Mouse (Mus musculus): ENCODE data around the gene Prkcd.
"Not testable (repeated sequence)": the region's sequence is repeated elsewhere in the genome, so short reads cannot be mapped to it uniquely, and the experiment has no call there.

Gene Prkcd

GRCm38 (mm10) chr14:30597142-30597541 is 28.9 kb downstream of the Prkcd start:
- no peak for DNase-seq

DNA sequence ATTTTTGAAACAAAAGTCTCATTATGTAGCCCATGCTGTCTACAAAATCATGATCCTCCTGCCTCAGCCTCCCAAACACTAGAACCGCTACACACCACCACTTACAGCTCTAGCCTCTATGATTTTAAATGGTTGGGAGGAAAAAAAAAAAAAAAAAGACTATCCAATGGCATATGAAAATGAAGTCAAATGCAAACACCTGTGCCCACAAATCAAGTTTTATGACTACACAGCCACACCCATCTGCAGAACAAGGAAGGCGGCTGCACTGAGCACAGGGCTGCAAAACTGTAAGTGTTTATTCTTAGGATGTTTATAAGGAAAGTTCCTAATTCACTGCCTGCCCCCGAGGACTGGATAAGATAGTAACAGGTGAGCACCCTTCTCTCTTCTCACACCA is 29.6 kb downstream of the Prkcd start:
- DNase-seq = no peak

DNA sequence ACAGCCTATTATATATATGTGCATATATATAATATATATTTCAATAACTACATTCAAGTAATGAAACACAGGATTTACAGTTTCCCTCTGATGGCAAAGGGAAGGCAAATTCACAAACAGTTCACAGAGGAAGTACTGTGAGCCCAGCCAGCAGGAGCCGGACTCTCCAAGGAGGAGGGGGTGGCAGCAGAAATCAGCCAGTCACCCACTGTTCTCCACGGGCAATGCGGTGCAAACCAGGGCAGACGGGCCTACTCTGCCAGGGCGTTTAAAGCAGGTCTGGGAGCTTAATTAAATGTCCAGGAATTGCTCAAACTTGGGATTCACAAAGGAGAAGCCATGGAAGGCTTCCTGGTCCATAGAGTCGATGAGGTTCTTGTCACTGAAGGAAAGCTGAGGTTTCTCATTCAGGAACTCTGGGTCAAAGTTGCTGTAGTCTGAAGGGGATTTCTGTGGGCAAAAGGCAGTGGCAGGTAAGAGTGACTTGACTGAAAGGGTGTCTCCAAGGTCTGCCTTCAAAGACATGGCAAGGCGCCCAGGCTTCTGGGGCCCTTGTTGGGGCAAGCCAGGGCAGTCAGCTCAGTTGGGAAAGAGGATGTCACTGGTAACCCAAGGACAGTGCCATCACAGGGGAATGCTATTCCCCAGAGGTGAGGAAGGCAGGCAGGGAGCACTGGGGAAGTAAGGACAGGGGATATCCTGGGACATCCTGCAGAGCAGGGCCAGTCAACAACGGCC is 30.3 kb downstream of the Prkcd start:
- no peak for DNase-seq

DNA sequence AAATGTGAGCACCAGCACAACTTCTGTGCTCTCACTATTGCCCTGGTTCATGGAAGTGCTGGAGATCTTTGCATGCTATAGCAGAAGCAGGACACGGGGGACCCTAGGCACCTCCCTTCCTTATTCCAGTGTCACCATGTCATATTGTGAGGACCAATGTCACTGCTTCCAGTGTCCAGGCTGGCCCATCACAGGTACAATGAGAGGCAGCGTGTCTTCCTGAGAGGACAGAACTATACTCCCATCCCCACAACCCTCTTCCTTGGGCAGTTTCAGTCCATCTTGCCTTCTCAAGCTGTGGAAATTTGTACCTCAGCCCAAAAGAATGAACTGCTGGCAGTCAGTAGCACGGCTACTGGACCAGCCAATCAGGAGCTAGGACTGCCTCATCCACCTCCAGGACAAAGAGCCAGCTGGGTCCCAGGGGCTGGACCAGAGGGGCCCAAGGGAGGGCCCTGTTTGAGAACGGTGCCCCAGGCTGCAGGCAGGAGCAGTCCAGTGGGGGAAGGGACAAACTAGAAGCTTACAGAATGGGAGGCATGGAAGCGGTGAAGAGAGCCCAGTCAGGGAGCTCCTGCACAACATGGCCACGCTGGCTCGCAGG is 31.8 kb downstream of the Prkcd start:
- DNase-seq = no peak

DNA sequence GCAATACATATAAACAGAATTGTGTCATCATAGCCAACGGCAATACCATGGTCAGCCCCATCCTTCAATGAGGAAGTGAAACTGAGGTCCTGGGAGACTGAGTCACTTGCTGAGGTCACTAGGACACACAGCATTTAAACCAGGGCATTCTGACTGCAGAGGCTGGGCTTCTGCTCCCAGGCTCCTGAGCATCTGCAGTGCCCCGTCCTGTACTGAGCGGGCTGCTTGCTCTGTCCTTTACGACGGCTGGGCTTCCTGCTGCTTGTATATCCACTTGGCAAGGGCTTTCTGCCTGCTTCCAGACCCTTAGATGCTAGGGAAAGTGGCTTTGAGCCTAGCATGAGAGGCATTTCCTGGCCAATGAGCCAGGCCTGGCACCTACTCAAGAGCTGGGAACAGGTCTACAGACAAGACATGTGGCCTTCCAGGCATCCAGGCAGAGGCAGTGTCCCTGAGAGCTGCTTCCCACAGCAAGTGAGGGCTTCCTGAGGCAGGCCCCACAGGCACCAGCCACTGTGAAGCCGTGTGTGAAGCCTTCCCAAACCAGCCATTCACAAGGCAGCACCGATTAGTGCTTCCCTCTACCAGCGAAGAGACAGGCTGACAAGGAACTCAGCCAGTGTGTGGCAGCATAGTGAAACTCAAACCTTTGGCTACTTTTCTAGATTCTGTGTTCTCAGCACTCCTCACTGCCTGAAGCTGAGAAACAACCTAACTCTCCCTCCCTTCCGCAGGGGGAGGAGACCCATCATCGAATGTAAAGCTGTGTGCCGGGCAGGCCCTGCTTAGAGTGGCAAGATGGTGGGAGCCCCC is 32.5 kb downstream of the Prkcd start:
- no peak for DNase-seq

GRCm38 (mm10) chr14:30591417-30591816 is 34.6 kb downstream of the Prkcd start:
- peak; percentile 30 to 32 for DNase-seq

GRCm38 (mm10) chr14:30590918-30591317 is 35.1 kb downstream of the Prkcd start:
- DNase-seq = no peak

GRCm38 (mm10) chr14:30590041-30590645 is 35.9 kb downstream of the Prkcd start:
- DNase-seq = no peak

DNA sequence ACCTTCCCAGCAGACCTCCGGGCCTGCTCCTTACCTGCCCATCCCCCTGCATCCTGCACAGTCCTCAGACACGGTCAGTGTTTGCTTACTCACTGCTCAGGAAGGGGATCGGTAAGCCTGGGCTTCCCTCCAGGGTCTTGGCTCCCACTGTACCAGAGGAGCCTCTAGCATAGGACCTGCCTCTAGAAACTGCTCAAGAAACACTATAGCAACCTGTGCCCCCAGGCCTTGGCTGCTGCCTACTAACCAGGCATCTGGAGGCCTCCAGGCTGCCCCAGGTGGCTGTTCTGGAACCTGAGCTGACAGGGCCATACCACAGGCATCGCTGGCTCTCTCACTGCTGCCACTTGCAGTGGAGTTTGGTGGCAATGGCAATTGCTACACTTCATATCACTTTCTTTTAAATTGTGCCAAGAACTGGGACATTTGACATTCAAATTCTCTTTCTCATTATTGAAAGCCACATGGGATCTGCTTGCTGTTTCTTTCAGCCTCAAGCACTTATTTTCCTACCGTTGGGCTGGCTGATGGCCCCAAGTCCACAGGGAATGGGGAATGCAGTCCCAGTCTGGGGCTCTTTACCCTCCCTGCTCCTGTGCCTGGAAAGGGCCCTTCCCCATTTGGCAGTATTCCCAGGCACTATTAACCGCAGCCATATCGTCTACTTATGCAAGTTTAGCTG is 39.1 kb downstream of the Prkcd start:
- no peak for DNase-seq

GRCm38 (mm10) chr14:30585323-30585722 is 40.7 kb downstream of the Prkcd start:
- DNase-seq = no peak

GRCm38 (mm10) chr14:30584497-30585251 is 41.3 kb downstream of the Prkcd start:
- no peak for DNase-seq

- no peak for DNase-seq
Measured at GRCm38 (mm10) chr14:30584077-30584476, 41.9 kb downstream of the Prkcd start.

DNA sequence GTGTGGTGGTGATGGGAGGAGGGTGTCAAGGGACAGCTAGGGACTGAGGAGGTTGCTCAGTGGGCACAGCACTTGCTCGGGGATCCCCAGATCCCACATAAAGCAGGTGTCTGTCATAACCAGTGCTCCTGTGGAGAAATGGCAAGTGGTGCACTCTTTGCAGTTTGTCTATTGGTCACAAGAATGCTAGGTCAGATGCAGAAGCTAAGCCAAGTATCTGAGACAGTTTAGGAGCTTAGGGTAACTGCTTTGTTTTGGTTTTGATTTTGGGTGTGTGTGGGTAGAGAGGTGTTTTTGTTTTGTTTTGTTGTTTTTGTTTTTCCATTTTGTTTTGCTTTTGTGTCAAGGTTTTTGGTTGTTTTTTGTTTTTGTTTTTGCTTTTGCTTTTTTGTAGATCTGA is 44.8 kb downstream of the Prkcd start:
- DNase-seq = no peak

- DNase-seq = no peak
Measured at GRCm38 (mm10) chr14:30579882-30580281, 46.1 kb downstream of the Prkcd start.

- no peak for DNase-seq
Measured at GRCm38 (mm10) chr14:30579180-30579579, 46.8 kb downstream of the Prkcd start.

DNA sequence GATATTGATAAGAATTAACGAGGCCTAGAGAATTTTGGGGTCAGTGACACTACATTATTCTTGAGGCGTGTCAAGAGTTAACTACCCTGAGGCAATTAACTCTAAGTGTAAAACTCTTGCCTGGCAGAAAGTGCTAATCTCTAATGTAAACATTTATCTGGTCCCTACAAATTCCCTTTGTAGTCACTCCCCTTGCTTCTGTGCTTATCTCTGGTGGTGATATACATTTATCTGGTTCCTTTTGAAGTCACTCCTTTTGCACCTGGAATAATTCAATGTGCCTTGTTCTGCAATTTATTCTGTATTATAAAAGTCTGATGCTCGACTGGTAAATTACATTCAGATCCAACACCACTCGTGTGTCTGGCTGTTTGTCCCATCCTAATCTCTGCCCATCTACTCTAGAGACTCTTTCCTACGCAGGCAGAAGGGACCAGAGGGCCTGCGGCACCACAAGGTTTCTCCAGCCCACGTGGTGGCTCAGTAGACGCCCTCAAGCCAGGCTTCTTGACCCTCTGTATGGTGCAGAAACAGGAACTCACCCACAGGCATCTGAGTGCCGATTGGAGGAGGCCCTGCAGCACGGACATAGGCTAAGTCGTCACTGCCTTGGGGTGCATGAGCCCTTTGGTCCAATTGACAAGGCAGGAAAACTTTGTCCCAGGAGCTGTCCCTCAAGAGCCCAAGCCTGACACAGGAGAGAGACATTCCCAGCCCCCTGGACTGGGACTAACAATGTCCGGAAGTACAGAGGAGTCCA is 48.5 kb downstream of the Prkcd start:
- not testable (repeated sequence) for DNase-seq

- DNase-seq = no peak
Measured at GRCm38 (mm10) chr14:30576260-30576659, 49.8 kb downstream of the Prkcd start.

DNA sequence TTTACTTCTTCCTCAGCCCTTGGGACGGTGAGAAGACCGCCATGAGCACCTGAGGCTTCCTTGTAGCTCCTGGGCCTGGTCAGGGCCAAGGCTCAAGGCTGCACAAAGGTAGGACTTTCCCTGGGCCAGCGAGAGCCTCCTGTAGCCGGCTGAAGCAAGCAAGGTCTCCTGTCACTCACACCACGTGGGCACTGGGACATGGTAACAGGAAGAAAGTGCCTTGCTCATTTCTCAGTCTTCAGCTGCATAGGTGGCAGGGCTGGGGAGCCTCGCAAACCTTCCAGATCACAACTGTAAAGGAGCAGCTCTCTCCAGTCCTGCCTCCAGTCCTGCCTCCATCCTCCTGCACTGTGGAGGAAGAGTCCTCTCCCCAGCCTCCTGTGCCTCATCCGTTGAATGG is 50.2 kb downstream of the Prkcd start:
- DNase-seq = no peak

GRCm38 (mm10) chr14:30573983-30574584 is 51.9 kb downstream of the Prkcd start:
- DNase-seq = peak in 1 of 2 experiments; percentile 35

GRCm38 (mm10) chr14:30573235-30573634 is 52.8 kb downstream of the Prkcd start:
- DNase-seq = no peak

DNA sequence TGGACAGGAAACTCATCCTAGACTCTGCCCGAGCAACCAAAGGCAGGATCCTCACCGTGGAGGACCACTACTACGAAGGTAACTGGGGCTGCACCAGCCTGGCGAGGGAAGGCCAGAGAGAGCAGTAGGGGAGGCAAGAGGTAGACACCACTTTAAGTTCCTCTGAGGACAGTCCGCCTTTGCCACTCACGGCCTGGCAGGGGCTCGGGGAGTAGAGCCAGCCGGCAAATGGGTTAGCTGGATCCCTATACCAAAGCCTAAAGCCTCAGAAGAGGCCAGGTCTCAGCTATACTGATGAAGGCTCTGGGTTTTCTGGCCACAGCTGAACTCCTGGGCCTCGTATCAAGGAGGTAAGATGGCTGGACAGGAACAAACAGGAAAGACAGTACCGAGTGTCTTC is 53.8 kb downstream of the Prkcd start:
- no peak for DNase-seq
